Mouse (Mus musculus): Measurements from ENCODE around the gene Rbfox1. TPM values are rescaled to one million over a fixed set of nuclear protein-coding genes. Genes with fewer than 3 reads are reported as not detected.
A peak's percentile ranks its signal among the peaks of the same experiment; 100 is the strongest.

Rbfox1 gene
- polyA plus RNA-seq, 1 experiment from 2014 or later = 148 TPM

DNA sequence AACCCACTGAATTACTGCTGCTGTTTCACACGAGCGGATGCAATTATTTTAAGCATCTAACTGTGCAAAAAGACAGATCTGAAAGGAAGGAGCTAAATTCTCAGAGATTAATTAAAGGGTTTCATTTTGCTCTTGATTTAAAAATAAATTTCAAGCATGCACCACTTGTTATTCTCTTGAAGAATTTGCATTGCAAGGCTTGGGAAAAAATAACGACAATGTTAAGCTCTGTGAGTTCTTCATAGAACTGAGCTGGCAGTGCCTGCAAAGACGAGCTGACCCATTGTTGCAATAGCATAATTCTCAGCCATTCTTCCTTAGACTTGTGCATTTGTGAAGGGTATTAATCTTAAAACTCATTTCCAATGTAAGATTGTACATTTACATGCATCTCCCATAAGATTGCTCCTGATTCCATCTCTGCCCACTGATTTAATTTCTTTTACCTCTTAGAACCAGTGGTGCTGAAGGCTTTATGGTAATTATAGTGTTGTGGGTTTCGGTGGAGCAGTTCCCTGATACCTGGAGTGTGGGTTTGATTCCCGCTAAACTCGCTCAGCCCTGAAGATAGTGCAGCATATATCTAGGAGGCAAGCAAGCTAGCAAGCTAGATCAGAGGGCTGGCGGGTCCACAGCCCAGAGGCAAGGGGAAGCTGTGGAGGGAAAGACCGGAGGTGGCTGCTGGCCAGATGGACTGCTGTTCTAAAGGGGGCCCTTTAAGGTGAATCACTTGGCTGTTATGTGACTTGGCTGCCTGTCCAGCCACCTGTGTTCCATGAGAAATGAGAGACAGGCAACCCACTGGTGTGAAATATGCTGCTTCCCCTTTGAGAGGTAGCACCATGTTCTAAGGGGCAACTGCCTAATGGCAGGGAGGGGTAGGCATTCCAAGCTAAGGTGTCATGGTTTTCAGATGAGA is 647.2 kb downstream of the Rbfox1 start:
- WGBS = 66% methylated on average over 9 of the region's 9 CpGs
- Histone ChIP-seq H3K27me3 (no peaks in the 10 kb centered on the region), H3K9ac (no peak overlapping the region), H3K27ac (peak overlapping the region; percentile 76), H3K4me2 (no peak overlapping the region), H3K9me3 (no peaks in the 10 kb centered on the region), H3K4me3 (no peak overlapping the region), H3K4me1 (replicated peaks) (peaks cover 24% of the 10 kb centered on the region), H3K36me3 (no peaks in the 10 kb centered on the region)
- ATAC-seq (ENCODE audit: low FRiP score) = no peak; the same call in 1 of the 2 replicates

DNA sequence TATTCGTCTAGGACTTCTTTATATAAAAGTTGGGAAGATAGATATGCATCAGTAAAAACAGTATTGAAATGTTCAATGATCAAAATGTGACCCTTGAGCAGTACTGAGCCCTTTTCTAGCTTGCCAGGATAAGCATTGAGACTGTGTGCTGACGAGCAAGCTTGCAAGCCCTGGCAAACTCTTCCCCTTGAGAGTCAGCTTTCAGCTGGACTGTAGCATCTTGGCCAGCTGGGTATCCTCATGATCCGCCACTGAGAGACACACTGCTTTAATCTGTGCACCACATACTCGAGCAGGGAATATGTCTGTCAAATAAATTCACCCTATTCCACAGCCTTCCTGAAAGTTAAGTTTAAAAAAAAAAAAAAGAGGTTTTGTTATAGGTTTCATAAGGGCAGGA is 670.6 kb downstream of the Rbfox1 start:
- no peak overlapping the region for H3K4me3 ChIP-seq
- no peak for ATAC-seq (ENCODE audit: low FRiP score)
- no peaks in the 10 kb centered on the region for H3K27me3 ChIP-seq
- no peak overlapping the region for H3K27ac ChIP-seq
- no peaks in the 10 kb centered on the region for H3K9me3 ChIP-seq
- no peaks in the 10 kb centered on the region for H3K36me3 ChIP-seq
- WGBS = 66% methylated on average over 4 of the region's 4 CpGs
- H3K9ac ChIP-seq = no peak overlapping the region
- no peaks in the 10 kb centered on the region for H3K4me1 ChIP-seq (replicated peaks)
- H3K4me2 ChIP-seq = no peak overlapping the region

GRCm38 (mm10) chr16:6557726-6558125 is 672.6 kb downstream of the Rbfox1 start:
- Histone ChIP-seq H3K27ac (no peak overlapping the region), H3K36me3 (no peaks in the 10 kb centered on the region), H3K9me3 (no peaks in the 10 kb centered on the region), H3K9ac (no peak overlapping the region), H3K4me3 (no peak overlapping the region), H3K4me1 (replicated peaks) (no peaks in the 10 kb centered on the region), H3K4me2 (no peak overlapping the region), H3K27me3 (no peaks in the 10 kb centered on the region)
- ATAC-seq (ENCODE audit: low FRiP score) = no peak
- 91% methylated on average over 1 of the region's 1 CpGs for WGBS

DNA sequence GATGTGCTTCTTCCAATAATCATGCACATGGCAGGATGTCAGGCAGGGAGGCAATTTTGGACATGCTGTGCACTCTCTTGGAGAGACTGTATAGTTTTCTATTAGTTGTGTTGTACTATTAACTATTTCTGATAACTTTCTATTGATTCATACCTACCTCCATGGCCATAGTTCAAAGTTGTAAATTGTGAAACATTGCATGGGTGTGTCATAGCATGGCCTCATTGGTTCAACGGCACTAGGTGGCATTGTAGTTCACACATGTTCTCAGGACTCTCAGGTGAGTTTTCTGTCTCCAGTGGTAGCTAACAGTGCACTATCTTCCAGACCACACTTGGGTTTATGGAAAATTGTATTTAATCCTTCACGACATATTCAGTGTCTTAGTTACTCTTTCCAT is 699.5 kb downstream of the Rbfox1 start:
- ATAC-seq (ENCODE audit: low FRiP score) = no peak
- WGBS = 94% methylated on average over 2 of the region's 2 CpGs
- no peaks in the 10 kb centered on the region for H3K4me1 ChIP-seq (replicated peaks)
- H3K4me3 ChIP-seq = no peak overlapping the region
- no peak overlapping the region for H3K4me2 ChIP-seq
- no peaks in the 10 kb centered on the region for H3K36me3 ChIP-seq
- no peak overlapping the region for H3K27ac ChIP-seq
- H3K9me3 ChIP-seq = no peaks in the 10 kb centered on the region
- no peak overlapping the region for H3K9ac ChIP-seq
- H3K27me3 ChIP-seq = no peaks in the 10 kb centered on the region

GRCm38 (mm10) chr16:6585204-6585603 is 700.0 kb downstream of the Rbfox1 start:
- Histone ChIP-seq H3K9ac (no peak overlapping the region), H3K9me3 (no peaks in the 10 kb centered on the region), H3K27ac (no peak overlapping the region), H3K4me3 (no peak overlapping the region), H3K36me3 (no peaks in the 10 kb centered on the region), H3K4me2 (no peak overlapping the region), H3K4me1 (replicated peaks) (no peaks in the 10 kb centered on the region), H3K27me3 (no peaks in the 10 kb centered on the region)
- no peak for ATAC-seq (ENCODE audit: low FRiP score)
- 95% methylated on average over 1 of the region's 1 CpGs for WGBS

DNA sequence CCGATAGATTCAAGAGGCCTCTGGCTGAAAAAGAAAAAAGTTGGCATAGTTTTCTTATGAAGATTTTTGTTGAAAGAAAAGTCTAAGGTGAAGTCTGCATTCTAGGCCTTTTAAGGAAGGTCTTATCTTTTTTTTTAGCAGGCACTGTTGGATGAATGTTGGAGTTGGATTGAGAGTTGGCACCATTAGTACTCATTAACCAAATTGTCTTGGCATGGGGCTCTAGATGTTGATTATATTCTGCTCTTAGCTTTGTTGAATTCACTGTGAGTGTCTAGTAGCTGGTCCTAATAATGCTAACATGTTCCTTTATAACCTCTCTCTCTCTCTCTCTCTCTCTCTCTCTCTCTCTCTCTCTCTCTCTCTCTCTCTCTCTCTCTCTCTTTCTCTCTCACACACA is 731.4 kb downstream of the Rbfox1 start:
- Histone ChIP-seq H3K4me2 (no peak overlapping the region), H3K27me3 (no peaks in the 10 kb centered on the region), H3K9me3 (no peaks in the 10 kb centered on the region), H3K36me3 (no peaks in the 10 kb centered on the region), H3K27ac (no peak overlapping the region), H3K4me1 (replicated peaks) (no peaks in the 10 kb centered on the region), H3K4me3 (no peak overlapping the region), H3K9ac (no peak overlapping the region)
- 91% methylated on average over 1 of the region's 1 CpGs for WGBS
- ATAC-seq (ENCODE audit: low FRiP score) = no peak

DNA sequence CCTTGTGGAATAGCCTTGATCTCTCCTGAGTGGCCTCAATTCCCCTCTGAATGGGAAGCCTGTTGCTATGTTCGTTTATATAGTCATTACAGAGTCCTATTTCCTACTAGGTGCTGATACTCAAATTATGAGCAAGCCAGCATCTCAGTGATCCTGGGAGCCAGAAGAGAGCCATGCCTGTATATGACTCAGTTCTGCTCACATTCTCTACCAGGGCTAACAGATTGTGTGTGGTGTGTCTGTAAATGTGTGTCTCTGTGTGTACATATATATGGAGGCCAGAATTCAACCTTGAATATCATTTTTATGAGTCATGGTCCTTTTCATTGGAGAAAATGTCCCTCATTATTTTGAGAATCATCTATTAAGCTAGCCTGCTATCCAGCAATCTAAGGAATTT is 755.2 kb downstream of the Rbfox1 start:
- H3K4me1 ChIP-seq (replicated peaks) = no peaks in the 10 kb centered on the region; the same call in 1 of the 2 replicates
- no peak overlapping the region for H3K4me3 ChIP-seq
- 79% methylated on average over 1 of the region's 1 CpGs for WGBS
- H3K4me2 ChIP-seq = no peak overlapping the region
- ATAC-seq (ENCODE audit: low FRiP score) = no peak
- H3K27ac ChIP-seq = no peak overlapping the region
- H3K27me3 ChIP-seq = no peaks in the 10 kb centered on the region
- H3K36me3 ChIP-seq = no peaks in the 10 kb centered on the region
- H3K9ac ChIP-seq = no peak overlapping the region
- H3K9me3 ChIP-seq = no peaks in the 10 kb centered on the region

DNA sequence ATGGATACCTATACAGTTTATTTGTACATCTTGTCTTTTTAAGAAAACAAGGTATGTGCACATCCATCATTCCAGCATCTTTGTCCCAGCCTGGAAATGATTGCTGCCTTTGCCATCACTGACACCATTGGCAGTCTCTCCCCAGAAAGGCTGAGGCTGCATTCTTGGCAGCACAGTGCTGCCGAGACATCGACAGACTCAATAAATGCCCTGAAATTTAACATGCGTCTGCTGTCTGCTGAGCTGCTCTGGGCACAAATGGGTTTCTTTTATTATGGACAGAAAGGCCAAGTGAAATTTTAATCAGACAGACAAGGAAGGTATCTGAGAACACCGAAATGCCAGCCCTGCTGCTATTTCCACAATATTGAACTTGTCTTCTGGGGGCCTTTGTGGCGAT is 761.8 kb downstream of the Rbfox1 start:
- H3K27me3 ChIP-seq = no peaks in the 10 kb centered on the region
- WGBS = 46% methylated on average over 5 of the region's 5 CpGs
- ATAC-seq (ENCODE audit: low FRiP score) = peak; percentile 68; the same call in 1 of the 2 replicates
- H3K4me2 ChIP-seq = no peak overlapping the region
- no peaks in the 10 kb centered on the region for H3K9me3 ChIP-seq
- H3K36me3 ChIP-seq = no peaks in the 10 kb centered on the region
- peaks cover 5% of the 10 kb centered on the region; the same call in 1 of the 2 replicates for H3K4me1 ChIP-seq (replicated peaks)
- peak overlapping the region; percentile 66 for H3K27ac ChIP-seq
- no peak overlapping the region for H3K9ac ChIP-seq
- H3K4me3 ChIP-seq = no peak overlapping the region

DNA sequence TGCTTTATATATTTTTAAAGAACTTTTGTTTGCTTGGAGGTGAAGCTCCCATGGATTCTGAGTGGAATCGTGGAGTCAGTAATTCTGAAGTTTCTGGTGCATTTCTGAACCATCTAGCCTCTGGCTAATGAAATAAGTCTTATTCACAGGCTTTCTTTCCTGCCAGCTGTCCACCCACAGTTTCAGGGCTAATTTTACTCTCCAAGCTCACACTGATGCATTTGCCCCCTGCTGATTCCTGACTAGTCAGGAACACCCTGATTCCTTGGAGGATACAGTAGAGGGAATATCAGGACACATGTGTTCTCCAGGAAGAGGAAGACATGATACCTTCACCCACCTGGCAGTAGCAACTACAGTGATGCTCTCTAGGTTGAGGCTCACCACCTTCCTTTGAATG is 763.6 kb downstream of the Rbfox1 start:
- H3K27ac ChIP-seq = no peak overlapping the region
- no peak for ATAC-seq (ENCODE audit: low FRiP score)
- WGBS = 66% methylated on average over 1 of the region's 1 CpGs
- no peak overlapping the region for H3K9ac ChIP-seq
- no peak overlapping the region for H3K4me2 ChIP-seq
- no peak overlapping the region for H3K4me3 ChIP-seq
- peaks cover 5% of the 10 kb centered on the region; the same call in 1 of the 2 replicates for H3K4me1 ChIP-seq (replicated peaks)
- H3K36me3 ChIP-seq = no peaks in the 10 kb centered on the region
- H3K27me3 ChIP-seq = no peaks in the 10 kb centered on the region
- no peaks in the 10 kb centered on the region for H3K9me3 ChIP-seq

GRCm38 (mm10) chr16:6658594-6658993 is 773.4 kb downstream of the Rbfox1 start:
- H3K9ac ChIP-seq = no peak overlapping the region
- H3K27ac ChIP-seq = no peak overlapping the region
- H3K4me3 ChIP-seq = no peak overlapping the region
- no peak for ATAC-seq (ENCODE audit: low FRiP score)
- no peak overlapping the region for H3K4me2 ChIP-seq
- H3K27me3 ChIP-seq = no peaks in the 10 kb centered on the region
- WGBS = 83% methylated on average over 2 of the region's 2 CpGs
- no peaks in the 10 kb centered on the region for H3K36me3 ChIP-seq
- 0 out of 2 replicates have a peak, but pooled peaks cover 6% of the 10 kb centered on the region for H3K4me1 ChIP-seq (replicated peaks)
- peaks cover 16% of the 10 kb centered on the region for H3K9me3 ChIP-seq

DNA sequence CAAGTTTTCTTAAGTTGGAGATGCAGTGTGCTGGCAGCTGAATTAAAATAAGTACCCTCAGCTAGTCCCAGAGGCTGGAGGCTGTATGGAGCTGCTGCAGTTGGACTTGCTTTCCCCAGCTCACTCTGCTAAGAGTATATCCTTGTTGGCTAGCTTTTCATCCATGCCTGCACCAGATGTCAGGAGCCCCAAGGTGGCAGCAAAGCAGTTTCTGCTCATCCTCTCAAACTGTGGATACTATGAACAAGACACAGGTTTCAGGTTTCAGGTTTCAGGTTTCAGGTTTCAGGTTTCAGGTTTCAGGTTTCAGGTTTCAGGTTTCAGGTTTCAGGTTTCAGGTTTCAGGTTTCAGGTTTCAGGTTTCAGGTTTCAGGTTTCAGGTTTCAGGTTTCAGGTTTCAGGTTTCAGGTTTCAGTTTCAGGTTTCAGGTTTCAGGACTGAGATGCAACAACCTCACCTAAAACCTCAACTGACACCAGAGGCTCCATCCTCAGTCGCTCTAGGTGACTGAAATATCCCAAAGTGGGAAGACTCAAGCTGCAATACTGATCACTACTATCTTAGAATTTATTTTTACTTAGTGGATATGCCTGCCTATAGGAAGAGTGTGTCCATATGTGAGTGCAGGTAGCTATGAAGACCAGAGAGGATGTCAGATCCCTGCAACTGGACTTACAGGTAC is 801.1 kb downstream of the Rbfox1 start:
- Histone ChIP-seq H3K4me1 (replicated peaks) (no peaks in the 10 kb centered on the region), H3K4me3 (no peak overlapping the region), H3K9me3 (no peaks in the 10 kb centered on the region), H3K4me2 (no peak overlapping the region), H3K36me3 (no peaks in the 10 kb centered on the region), H3K27me3 (no peaks in the 10 kb centered on the region), H3K27ac (no peak overlapping the region), H3K9ac (no peak overlapping the region)
- WGBS = 93% methylated on average over 1 of the region's 1 CpGs
- no peak for ATAC-seq (ENCODE audit: low FRiP score)

DNA sequence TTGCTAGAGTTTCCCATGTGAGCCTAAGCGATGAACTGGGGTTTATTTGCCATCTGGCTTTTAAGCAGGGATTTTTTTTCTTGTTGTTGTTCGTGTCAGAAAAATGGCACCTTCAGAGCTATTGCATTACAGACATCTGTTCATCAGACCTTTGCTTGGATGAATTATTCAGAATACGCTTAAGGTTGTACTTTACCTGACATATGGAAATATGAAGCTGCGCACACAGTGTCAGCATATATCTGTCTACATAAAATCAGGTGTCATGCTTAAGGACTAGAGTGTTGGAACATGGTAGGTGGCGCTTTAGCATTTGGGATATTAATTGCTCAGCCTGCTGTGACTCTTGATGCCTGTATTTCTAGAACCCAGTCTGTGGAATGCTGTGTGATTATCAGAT is 819.7 kb downstream of the Rbfox1 start:
- ATAC-seq (ENCODE audit: low FRiP score) = no peak
- H3K36me3 ChIP-seq = no peaks in the 10 kb centered on the region
- H3K4me1 ChIP-seq (replicated peaks) = no peaks in the 10 kb centered on the region
- H3K9ac ChIP-seq = no peak overlapping the region
- no peak overlapping the region for H3K4me2 ChIP-seq
- WGBS = 85% methylated on average over 5 of the region's 5 CpGs
- H3K27me3 ChIP-seq = no peaks in the 10 kb centered on the region
- H3K4me3 ChIP-seq = no peak overlapping the region
- no peaks in the 10 kb centered on the region for H3K9me3 ChIP-seq
- H3K27ac ChIP-seq = no peak overlapping the region
